Mouse (Mus musculus) c-Kit-negative CD71-positive TER-119-positive erythroid progenitor cells, embryonic 14.5 days (primary cell): Measurements from ENCODE around the gene Cdk7.

Source experiments
- DNase-seq: peaks from one replicate; pipeline ENCODE4 v3.0.0-alpha.2; 2013; ENCODE audit warnings: low read depth, low spot score

Cdk7 gene

GRCm38 (mm10) chr13:100725194-100725593 is 5.5 kb downstream of the Cdk7 start:
- no peak for DNase-seq

- no peak for DNase-seq
These were observed 6.5 kb downstream of the Cdk7 start for GRCm38 (mm10) chr13:100724051-100724754.

- DNase-seq = no peak
These were observed 9.1 kb downstream of the Cdk7 start for GRCm38 (mm10) chr13:100721656-100722055.

- no peak for DNase-seq
These were observed 15.3 kb downstream of the Cdk7 start for GRCm38 (mm10) chr13:100715467-100715866.

- no peak for DNase-seq
These were observed 24.5 kb downstream of the Cdk7 start for GRCm38 (mm10) chr13:100706206-100706605.

GRCm38 (mm10) chr13:100703468-100703867 is 27.3 kb downstream of the Cdk7 start:
- no peak for DNase-seq

GRCm38 (mm10) chr13:100698866-100699265 is 31.9 kb downstream of the Cdk7 start:
- no peak for DNase-seq

- DNase-seq = no peak
These were observed 33.2 kb downstream of the Cdk7 start for GRCm38 (mm10) chr13:100697541-100697940.

GRCm38 (mm10) chr13:100687513-100687912 is 43.2 kb downstream of the Cdk7 start:
- DNase-seq = no peak

- DNase-seq = peak; percentile 12
These were observed 46.4 kb downstream of the Cdk7 start for GRCm38 (mm10) chr13:100684355-100684754.

GRCm38 (mm10) chr13:100682837-100683236 is 47.9 kb downstream of the Cdk7 start:
- no peak for DNase-seq

- DNase-seq = no peak
These were observed 49.1 kb downstream of the Cdk7 start for GRCm38 (mm10) chr13:100681615-100682014.

GRCm38 (mm10) chr13:100675936-100676635 is 54.7 kb downstream of the Cdk7 start:
- DNase-seq = no peak

- no peak for DNase-seq
These were observed 60.5 kb downstream of the Cdk7 start for GRCm38 (mm10) chr13:100670181-100670741.

- no peak for DNase-seq
These were observed 61.3 kb downstream of the Cdk7 start, which contains the start of gene Ccdc125 for GRCm38 (mm10) chr13:100669291-100670022. Ccdc125 (plus strand) TSS chr13:100669717.

GRCm38 (mm10) chr13:100659864-100660456 is 70.8 kb downstream of the Cdk7 start:
- peak; percentile 60 for DNase-seq

GRCm38 (mm10) chr13:100658091-100658490 is 72.6 kb downstream of the Cdk7 start:
- no peak for DNase-seq
